Mouse (Mus musculus) stomach, embryonic 16.5 days (tissue): ENCODE measurements around the gene Ric8b. TPM values are rescaled to one million over a fixed set of nuclear protein-coding genes. Genes with fewer than 3 reads are reported as not detected.

Source experiments
- ATAC-seq: fragments of 200-750 bp; cut with Nextera tagmentation; 2 replicates; pipeline ENCODE4 v1.8.0; 2017; ENCODE audit warnings: moderate number of reproducible peaks, moderate TSS enrichment; ENCODE audit not compliant: insufficient read depth, low FRiP score
- H3K27ac ChIP-seq: fragments of 300-500 bp; sonication (generic); 2 replicates; pipeline ENCODE4 v1.5.1; 2014; ENCODE audit warnings: low read length
- H3K27me3 ChIP-seq: fragments of 300-500 bp; sonication (generic); 2 replicates; pipeline ENCODE4 v1.6.1; 2014; ENCODE audit warnings: low read length, control low read depth, mixed read lengths; ENCODE audit not compliant: control insufficient read depth, insufficient read depth
- H3K36me3 ChIP-seq: fragments of 300-500 bp; sonication (generic); 2 replicates; pipeline ENCODE4 v1.6.1; 2014; ENCODE audit warnings: low read length; ENCODE audit not compliant: control insufficient read depth, insufficient read depth
- H3K4me1 ChIP-seq: fragments of 300-500 bp; sonication (generic); 2 replicates; pipeline ENCODE4 v1.6.1; 2014; ENCODE audit warnings: low read length, control low read depth, mixed read lengths; ENCODE audit not compliant: control insufficient read depth, insufficient read depth
- H3K4me2 ChIP-seq: fragments of 300-500 bp; sonication (generic); 2 replicates; pipeline ENCODE4 v1.6.1; 2014; ENCODE audit warnings: low read depth, low read length, mixed read lengths
- H3K4me3 ChIP-seq: fragments of 300-500 bp; sonication (generic); replicated peaks from 2 replicates; pipeline ENCODE4 v1.5.1; 2014; ENCODE audit warnings: mild to moderate bottlenecking, low read length
- H3K9ac ChIP-seq: fragments of 300-500 bp; sonication (generic); 2 replicates; pipeline ENCODE4 v1.6.1; 2014; ENCODE audit warnings: low read length
- H3K9me3 ChIP-seq: fragments of 300-500 bp; sonication (generic); replicated peaks from 2 replicates; pipeline ENCODE4 v1.6.1; 2016; ENCODE audit warnings: low read length, control low read depth; ENCODE audit not compliant: control insufficient read depth
- WGBS: fragments of 180-500 bp; shearing (Covaris S2); extraction: QIAGEN DNeasy Blood & Tissue Kit; methylation state at CpG from one replicate; pipeline ENCODE4 v1.1.7; 2014; 5-methylcytosine and 5-hydroxymethylcytosine counted together
- polyA plus RNA-seq: library from polyadenylated mRNA; unstranded; fragments of >200 nt; fragmentation: Nextera tagmentation; extraction: Ambion mirVana; gene quantifications from 2 replicates; pipeline ENCODE4 v1.2.1, GENCODE M21; 2015

Gene Ric8b
- polyA plus RNA-seq, 1 experiment from 2014 or later: 18.2 TPM

DNA sequence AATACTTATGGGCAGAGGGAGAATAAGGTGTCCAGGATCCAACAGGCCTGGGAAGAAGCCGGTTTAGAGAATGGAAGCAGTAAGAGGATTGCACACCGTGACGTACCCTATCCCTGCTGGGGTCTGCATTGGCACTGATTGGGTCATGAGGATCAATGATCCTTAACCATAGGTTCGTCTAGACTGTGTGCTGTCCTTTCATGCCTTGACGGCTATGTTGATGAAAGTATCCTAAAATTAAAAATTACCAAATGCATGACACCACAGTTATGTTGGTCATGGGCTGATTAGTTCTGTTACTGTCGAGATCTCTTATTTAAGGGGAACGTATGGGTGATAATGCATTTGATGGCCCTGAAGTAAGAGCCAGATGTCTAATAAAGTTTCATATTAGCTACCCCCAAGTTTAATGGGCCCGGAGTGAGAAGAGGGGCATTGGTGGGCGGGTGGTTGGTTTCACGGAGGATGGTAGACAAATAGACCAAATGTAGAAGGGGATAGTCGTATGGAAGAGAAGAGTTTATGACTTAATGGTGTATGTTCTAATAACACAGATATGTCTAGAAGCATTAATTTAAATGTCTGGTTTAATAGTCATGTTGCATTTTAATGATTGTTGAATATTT is 108.5 kb downstream of the Ric8b start:
- no peak overlapping the region for H3K4me3 ChIP-seq
- H3K27ac ChIP-seq: no peak overlapping the region
- H3K4me2 ChIP-seq: no peak overlapping the region
- no peaks in the 10 kb centered on the region for H3K4me1 ChIP-seq
- no peaks in the 10 kb centered on the region for H3K36me3 ChIP-seq
- WGBS: 89% methylated on average over 11 of the region's 11 CpGs
- ATAC-seq: peak; percentile 91
- no peak overlapping the region for H3K9ac ChIP-seq
- no peaks in the 10 kb centered on the region for H3K9me3 ChIP-seq
- no peaks in the 10 kb centered on the region for H3K27me3 ChIP-seq

DNA sequence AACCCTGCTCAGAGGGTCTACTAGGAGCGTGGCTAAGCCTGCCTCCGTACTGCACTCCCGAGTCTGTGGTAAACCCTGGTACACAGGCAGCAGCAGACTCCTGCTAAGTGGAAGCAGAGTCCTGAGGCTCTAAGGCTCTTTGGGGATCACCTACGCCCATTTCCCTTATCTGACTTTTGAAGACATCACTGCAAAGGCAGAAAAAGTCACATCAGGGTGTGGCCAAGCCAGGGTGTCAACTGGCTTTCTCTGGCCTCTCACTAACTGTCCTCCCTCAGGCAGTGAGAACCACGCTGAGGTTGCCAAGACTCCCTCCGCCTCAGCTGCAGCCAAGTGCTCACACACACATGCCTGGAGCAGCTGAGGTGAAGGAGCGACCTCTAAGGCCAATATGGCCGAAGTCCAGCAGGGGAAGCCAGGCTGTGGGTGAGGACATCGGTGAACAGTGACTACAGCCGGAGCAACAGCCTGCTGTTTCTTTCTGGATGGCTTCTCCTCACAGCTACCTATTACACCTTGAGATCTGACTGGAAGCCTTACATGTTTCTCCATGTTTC is 110.3 kb downstream of the Ric8b start:
- Histone ChIP-seq H3K4me2 (no peak overlapping the region), H3K9me3 (no peaks in the 10 kb centered on the region), H3K27ac (no peak overlapping the region), H3K4me3 (no peak overlapping the region), H3K4me1 (no peaks in the 10 kb centered on the region), H3K27me3 (no peaks in the 10 kb centered on the region), H3K9ac (no peak overlapping the region), H3K36me3 (no peaks in the 10 kb centered on the region)
- 71% methylated on average over 10 of the region's 10 CpGs for WGBS
- ATAC-seq: no peak

DNA sequence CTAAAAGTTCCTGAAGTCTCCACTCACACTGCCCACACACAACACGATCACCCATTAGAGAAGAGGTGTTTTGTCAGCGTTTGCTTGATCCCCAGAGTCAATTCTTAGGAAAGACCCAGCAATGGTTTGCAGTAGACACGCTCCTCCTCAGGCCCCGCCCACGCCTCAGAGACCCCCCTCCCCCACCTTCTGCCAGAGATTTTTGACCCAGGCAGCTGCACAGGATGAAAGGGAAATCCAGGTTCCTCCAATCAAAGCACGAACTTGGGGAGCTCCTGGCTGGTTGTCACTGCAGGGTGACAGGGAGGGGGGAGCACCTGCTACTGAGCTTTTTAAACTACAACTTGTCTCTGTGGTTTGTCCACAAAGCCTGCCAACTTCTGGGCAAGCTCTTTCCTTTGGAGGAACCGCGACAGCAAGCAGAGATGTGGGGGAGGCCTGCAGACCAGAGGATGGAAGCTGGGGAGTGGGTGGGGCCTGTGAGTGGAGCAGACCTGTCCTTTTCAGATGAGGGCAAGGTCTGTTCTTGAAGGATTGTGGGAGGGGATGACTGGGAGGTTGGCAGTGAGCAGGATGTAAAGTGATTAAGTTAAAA is 117.8 kb downstream of the Ric8b start:
- Histone ChIP-seq H3K27me3 (no peaks in the 10 kb centered on the region), H3K36me3 (no peaks in the 10 kb centered on the region), H3K27ac (no peak overlapping the region), H3K4me3 (no peak overlapping the region), H3K9me3 (no peaks in the 10 kb centered on the region), H3K9ac (no peak overlapping the region), H3K4me1 (no peaks in the 10 kb centered on the region), H3K4me2 (no peak overlapping the region)
- WGBS: 22% methylated on average over 8 of the region's 8 CpGs
- no peak for ATAC-seq

DNA sequence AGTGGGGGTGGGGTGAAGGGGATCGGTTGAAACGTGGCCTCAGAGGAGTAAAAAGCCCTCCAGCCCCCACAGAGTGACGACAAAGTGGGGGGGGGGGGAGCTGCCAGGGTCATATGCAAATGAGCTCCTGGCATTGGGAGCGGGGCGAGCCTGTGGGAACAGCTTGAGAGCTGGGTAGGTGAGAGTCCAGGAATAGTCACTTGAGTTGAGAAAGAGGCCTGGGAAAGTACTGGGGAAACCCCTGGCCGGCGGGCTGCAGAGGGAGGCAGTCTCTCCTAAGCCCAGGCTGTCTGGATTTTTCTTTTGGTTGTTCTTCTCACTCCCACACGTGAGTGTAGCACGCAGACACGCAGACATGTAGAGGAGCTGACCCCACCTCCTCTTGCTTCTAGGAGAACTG is 120.7 kb downstream of the Ric8b start:
- Histone ChIP-seq H3K4me2 (no peak overlapping the region), H3K4me3 (no peak overlapping the region), H3K27ac (no peak overlapping the region), H3K36me3 (no peaks in the 10 kb centered on the region), H3K4me1 (no peaks in the 10 kb centered on the region), H3K27me3 (no peaks in the 10 kb centered on the region), H3K9ac (no peak overlapping the region), H3K9me3 (no peaks in the 10 kb centered on the region)
- ATAC-seq: no peak
- WGBS: 61% methylated on average over 10 of the region's 10 CpGs

DNA sequence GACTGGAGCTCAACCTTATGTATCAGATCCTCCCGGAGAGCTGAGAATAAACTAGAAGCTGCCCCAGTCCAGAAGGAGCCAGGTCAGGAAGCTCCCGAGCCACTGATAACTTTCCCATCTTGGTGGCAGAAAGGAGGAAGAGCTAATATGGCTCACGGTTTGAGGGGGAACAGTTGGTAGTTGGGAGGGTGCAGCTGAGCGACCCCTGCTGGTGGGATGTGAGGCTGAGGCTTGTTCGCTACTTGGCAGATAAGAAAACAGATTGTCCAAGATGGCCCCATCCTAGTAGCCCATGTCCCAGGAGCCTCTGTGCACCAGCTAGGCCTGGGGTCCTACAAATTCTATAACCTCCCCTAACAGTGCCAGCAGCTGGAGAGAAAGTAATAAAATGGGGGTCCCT is 121.4 kb downstream of the Ric8b start:
- ATAC-seq: no peak

DNA sequence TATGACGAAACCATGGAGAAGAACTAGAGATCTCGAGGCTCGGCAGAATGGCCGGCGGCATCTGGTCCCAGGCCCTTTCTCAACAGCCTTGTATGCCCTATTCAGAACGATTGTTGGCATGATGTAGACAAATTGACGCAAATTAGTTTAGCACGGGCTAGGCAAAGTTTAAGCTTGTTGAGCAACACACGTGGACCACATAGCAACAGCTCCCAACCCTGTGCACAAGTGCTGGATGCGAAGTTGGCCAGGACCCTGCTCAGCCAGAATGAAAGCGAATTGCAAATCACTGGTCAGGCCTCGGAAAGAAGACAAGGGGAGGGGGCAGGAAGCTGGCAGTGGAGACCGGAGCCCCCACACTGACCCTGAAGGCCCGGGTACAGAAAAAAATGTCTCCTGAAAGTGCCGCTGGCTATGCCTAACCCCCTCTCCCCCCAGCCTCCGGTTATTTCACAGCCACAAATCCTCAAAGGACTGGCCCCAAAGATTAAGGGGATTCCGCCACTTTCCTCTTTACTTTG is 126.8 kb downstream of the Ric8b start:
- WGBS: 37% methylated on average over 17 of the region's 17 CpGs

More for the DNA sequence above, 121.4 kb downstream of the Ric8b start:
- H3K27ac ChIP-seq: no peak overlapping the region
- H3K9ac ChIP-seq: no peak overlapping the region
- no peak overlapping the region for H3K4me2 ChIP-seq
- H3K4me1 ChIP-seq: no peaks in the 10 kb centered on the region
- H3K27me3 ChIP-seq: no peaks in the 10 kb centered on the region
- H3K9me3 ChIP-seq: no peaks in the 10 kb centered on the region
- H3K4me3 ChIP-seq: no peak overlapping the region
- 90% methylated on average over 5 of the region's 5 CpGs for WGBS
- H3K36me3 ChIP-seq: no peaks in the 10 kb centered on the region

DNA sequence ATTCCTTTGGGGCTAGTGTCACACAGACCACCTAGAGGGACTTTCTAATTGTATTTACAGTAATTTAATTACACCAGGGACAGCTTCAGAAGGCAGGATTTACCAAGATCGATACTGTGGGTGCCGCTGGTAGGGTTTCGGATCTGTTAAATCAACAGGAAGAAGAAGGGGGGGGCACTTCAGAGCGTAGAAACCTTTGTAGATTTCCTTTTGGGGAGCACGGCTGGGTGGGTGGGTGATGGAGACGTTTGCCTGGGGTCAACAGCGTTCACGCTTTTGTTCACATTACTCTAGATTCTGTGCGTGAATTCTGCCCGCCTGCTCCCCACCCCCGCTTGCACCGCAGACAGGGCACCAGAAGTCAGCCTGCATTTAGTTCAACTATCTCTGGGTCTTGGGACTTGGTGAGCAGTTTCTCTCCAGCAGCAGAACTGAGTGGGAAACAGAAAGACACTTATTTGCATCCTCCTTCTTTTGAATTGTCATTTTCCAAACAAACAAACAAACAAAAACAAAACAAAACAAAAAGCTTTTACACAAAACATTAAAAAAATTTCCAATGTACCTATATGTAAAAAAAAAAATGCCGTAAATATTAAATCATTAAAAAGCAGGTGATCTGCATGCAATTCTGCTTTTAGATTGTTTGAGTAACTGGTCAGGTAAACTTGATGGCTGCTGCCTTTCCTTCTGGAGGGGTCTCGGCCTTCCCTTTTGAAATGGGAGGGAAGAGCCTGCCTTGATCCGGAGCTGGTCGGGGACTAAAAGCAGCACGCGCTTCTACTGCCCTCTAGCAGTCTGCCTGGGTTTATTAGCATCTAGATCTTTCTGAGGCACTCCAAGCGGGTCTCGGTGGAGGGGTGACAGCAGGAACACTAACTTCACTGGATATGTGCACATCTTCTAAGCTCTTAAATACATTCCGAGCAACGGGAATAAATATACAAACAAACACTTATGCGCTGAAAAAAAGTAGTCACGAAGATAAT is 127.6 kb downstream of the Ric8b start:
- Histone ChIP-seq H3K4me3 (peak overlapping the region; percentile 24), H3K27ac (no peak overlapping the region), H3K27me3 (no peaks in the 10 kb centered on the region), H3K4me1 (peaks cover 7% of the 10 kb centered on the region; the same call in 1 of the 2 replicates), H3K9ac (peak overlapping the region; percentile 46; the same call in 1 of the 2 replicates), H3K4me2 (peak overlapping the region; percentile 39), H3K36me3 (no peaks in the 10 kb centered on the region), H3K9me3 (no peaks in the 10 kb centered on the region)
- WGBS: 13% methylated on average over 24 of the region's 24 CpGs
- peak; percentile 25; the same call in 1 of the 2 replicates for ATAC-seq

More for the DNA sequence above, 126.8 kb downstream of the Ric8b start:
- H3K4me2 ChIP-seq: peak overlapping the region; percentile 39
- H3K9ac ChIP-seq: peak overlapping the region; percentile 46; the same call in 1 of the 2 replicates
- peak overlapping the region; percentile 24 for H3K4me3 ChIP-seq
- H3K9me3 ChIP-seq: no peaks in the 10 kb centered on the region
- no peaks in the 10 kb centered on the region for H3K36me3 ChIP-seq
- peaks cover 7% of the 10 kb centered on the region; the same call in 1 of the 2 replicates for H3K4me1 ChIP-seq
- ATAC-seq: no peak
- H3K27me3 ChIP-seq: no peaks in the 10 kb centered on the region
- no peak overlapping the region for H3K27ac ChIP-seq

DNA sequence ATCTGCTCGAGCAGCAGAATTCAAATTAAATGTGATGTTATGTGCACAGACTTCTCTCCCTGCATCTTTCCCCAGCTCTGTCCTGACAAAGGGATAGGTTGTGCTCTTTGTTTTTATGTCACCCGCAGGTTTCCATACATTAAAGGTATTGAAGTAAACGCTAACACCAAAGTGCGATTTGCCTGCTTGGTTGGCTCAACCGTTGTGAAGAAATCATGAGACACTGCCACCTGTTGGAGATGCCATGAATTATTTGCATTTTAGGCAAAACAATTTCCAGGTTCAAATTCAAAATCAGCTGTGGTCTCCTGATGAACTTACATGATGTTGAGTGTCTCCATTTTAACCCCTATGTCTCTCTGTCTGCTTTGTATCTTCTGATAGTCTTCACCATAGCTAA is 129.2 kb downstream of the Ric8b start:
- ATAC-seq: no peak
- Histone ChIP-seq H3K9ac (no peak overlapping the region), H3K4me2 (no peak overlapping the region), H3K4me1 (peaks cover 7% of the 10 kb centered on the region; the same call in 1 of the 2 replicates), H3K27ac (no peak overlapping the region), H3K27me3 (no peaks in the 10 kb centered on the region), H3K4me3 (no peak overlapping the region), H3K9me3 (no peaks in the 10 kb centered on the region), H3K36me3 (no peaks in the 10 kb centered on the region)
- WGBS: 30% methylated on average over 5 of the region's 5 CpGs
